Mouse (Mus musculus) hindbrain, embryonic 12.5 days (tissue): ENCODE results near the gene Arhgap44. TPM values are rescaled to one million over a fixed set of nuclear protein-coding genes. Genes with fewer than 3 reads are reported as not detected.
A peak's percentile ranks its signal among the peaks of the same experiment; 100 is the strongest.

Experiments used
- ATAC-seq: fragments of 200-750 bp; cut with Nextera tagmentation; 2 replicates; pipeline ENCODE4 v1.8.0; 2017; ENCODE audit warnings: moderate TSS enrichment; ENCODE audit not compliant: low FRiP score
- H3K27ac ChIP-seq: fragments of 300-500 bp; sonication (generic); 2 replicates; pipeline ENCODE4 v1.5.1; 2016; ENCODE audit warnings: mild to moderate bottlenecking
- H3K27me3 ChIP-seq: fragments of 300-500 bp; sonication (generic); 2 replicates; pipeline ENCODE4 v1.6.1; 2016; ENCODE audit warnings: mild to moderate bottlenecking
- H3K36me3 ChIP-seq: fragments of 300-500 bp; sonication (generic); 2 replicates; pipeline ENCODE4 v1.6.1; 2016; ENCODE audit warnings: mild to moderate bottlenecking
- H3K4me1 ChIP-seq: fragments of 300-500 bp; sonication (generic); 2 replicates; pipeline ENCODE4 v1.6.1; 2016
- H3K4me2 ChIP-seq: fragments of 300-500 bp; sonication (generic); replicated peaks from 2 replicates; pipeline ENCODE4 v1.6.1; 2016; ENCODE audit warnings: mild to moderate bottlenecking
- H3K4me3 ChIP-seq: fragments of 300-500 bp; sonication (generic); 2 replicates; pipeline ENCODE4 v1.5.1; 2016; ENCODE audit warnings: mild to moderate bottlenecking
- H3K9ac ChIP-seq: fragments of 300-500 bp; sonication (generic); 2 replicates; pipeline ENCODE4 v1.6.1; 2016; ENCODE audit warnings: mild to moderate bottlenecking, moderate library complexity
- H3K9me3 ChIP-seq: fragments of 300-500 bp; sonication (generic); replicated peaks from 2 replicates; pipeline ENCODE4 v1.6.1; 2016; ENCODE audit warnings: mild to moderate bottlenecking
- WGBS: fragments of 180-500 bp; shearing (Covaris S2); methylation state at CpG from one replicate; pipeline ENCODE4 v1.1.7; 2016; 5-methylcytosine and 5-hydroxymethylcytosine counted together
- polyA plus RNA-seq: library from polyadenylated mRNA; unstranded; fragments of >200 nt; fragmentation: Nextera tagmentation; extraction: Ambion mirVana; gene quantifications from 2 replicates; pipeline ENCODE4 v1.2.1, GENCODE M21; 2016

Arhgap44 gene
- polyA plus RNA-seq, 1 experiment from 2014 or later = 7.3 TPM

DNA sequence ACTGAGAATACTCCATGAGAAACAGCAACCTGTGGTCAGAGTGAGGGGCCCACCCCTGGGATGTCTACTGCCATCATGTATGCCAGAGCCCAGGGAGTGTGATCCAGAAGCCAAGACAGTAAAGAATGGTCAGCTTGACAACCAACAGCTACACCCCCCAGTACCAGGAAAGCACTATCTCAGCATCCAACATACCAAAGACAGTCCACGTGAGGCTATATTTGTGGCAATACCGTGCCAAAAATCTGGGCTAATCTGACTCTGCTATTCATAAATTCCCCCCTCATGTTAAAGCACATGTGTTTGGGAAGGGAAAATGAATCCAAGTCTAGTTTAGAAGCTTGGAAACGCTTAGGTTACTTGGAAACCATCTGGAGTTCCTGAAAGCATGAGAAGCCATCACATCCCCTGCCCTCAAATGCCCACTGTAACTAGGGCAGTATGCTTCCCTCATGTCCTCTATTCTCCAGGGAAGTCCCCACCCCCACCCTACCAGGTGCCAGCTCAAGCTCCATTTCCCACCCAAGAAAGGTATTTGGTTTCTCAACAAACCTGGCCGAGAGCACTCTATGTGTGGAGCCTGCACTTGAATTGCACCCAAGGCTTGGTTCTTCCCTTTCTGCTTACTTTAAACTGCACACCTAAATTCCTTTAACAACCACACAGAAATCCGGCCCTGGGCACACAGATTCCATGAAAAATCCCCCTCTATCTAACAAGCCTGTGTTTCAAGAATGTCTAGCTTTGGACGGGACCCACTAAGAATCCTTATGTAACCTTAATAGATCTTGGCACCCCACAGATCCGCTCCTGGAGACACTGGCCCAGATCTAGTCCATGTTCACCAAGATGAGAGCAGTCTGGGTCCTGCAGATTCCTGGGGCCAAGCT is 1.5 kb downstream of the Arhgap44 start:
- Histone ChIP-seq H3K4me3 (peak overlapping the region; percentile 89), H3K27ac (no peak overlapping the region), H3K4me1 (peaks cover 7% of the 10 kb centered on the region), H3K36me3 (no peaks in the 10 kb centered on the region), H3K4me2 (peak overlapping the region; percentile 94), H3K9me3 (no peaks in the 10 kb centered on the region), H3K9ac (no peak overlapping the region), H3K27me3 (peaks cover 14% of the 10 kb centered on the region)
- ATAC-seq = no peak
- WGBS = 61% methylated on average over 7 of the region's 7 CpGs

- Histone ChIP-seq H3K9ac (no peak within 1 kb of the TSS), H3K9me3 (no peaks in the 10 kb centered on the region), H3K4me2 (no peak within 1 kb of the TSS), H3K27ac (no peak within 1 kb of the TSS), H3K27me3 (peaks cover 14% of the 10 kb centered on the region), H3K4me1 (peaks cover 7% of the 10 kb centered on the region), H3K4me3 (no peak within 1 kb of the TSS), H3K36me3 (no peaks in the 10 kb centered on the region)
- no peak for ATAC-seq
- 96% methylated on average over 5 of the region's 5 CpGs for WGBS
These were observed 3.0 kb downstream of the Arhgap44 start, which contains the start of gene 1700086D15Rik for GRCm38 (mm10) chr11:65159791-65160190. 1700086D15Rik (minus strand) TSS chr11:65159891.

- H3K27me3 ChIP-seq = peaks cover 14% of the 10 kb centered on the region
These were observed 4.1 kb downstream of the Arhgap44 start for GRCm38 (mm10) chr11:65158658-65158990.

GRCm38 (mm10) chr11:65157966-65158657 is 4.6 kb downstream of the Arhgap44 start:
- no peak for ATAC-seq
- H3K4me2 ChIP-seq = no peak overlapping the region
- H3K27me3 ChIP-seq = peaks cover 11% of the 10 kb centered on the region
- 90% methylated on average over 20 of the region's 20 CpGs for WGBS
- H3K27ac ChIP-seq = no peak overlapping the region
- no peaks in the 10 kb centered on the region for H3K36me3 ChIP-seq
- no peaks in the 10 kb centered on the region for H3K9me3 ChIP-seq
- no peak overlapping the region for H3K4me3 ChIP-seq
- H3K4me1 ChIP-seq = peaks cover 7% of the 10 kb centered on the region
- H3K9ac ChIP-seq = no peak overlapping the region

More at GRCm38 (mm10) chr11:65158658-65158990, 4.1 kb downstream of the Arhgap44 start:
- Histone ChIP-seq H3K4me3 (no peak overlapping the region), H3K4me1 (peaks cover 7% of the 10 kb centered on the region), H3K9ac (no peak overlapping the region), H3K27ac (no peak overlapping the region), H3K9me3 (no peaks in the 10 kb centered on the region), H3K4me2 (no peak overlapping the region), H3K36me3 (no peaks in the 10 kb centered on the region)
- WGBS = 97% methylated on average over 5 of the region's 5 CpGs
- no peak for ATAC-seq

DNA sequence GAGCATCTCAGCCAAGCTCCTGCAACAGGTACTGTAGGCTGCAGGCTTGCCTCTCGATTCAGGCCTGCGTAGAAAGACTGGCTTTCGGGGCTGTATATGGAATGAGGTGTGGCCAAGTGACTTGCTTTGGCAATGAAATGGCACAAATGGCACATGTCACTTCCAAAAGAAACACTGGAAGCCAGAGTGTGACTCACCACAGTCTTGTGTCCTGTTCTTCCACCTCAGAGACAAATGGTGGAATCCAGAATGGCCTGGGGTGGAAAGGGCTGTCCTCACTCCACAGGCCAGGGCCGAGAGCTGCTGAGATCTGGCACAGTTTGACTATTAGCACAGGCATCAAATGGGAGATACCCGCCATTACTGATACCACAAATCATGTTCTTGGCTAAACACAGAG is 9.8 kb downstream of the Arhgap44 start:
- H3K4me1 ChIP-seq = no peaks in the 10 kb centered on the region
- no peaks in the 10 kb centered on the region for H3K9me3 ChIP-seq
- no peak for ATAC-seq
- H3K4me3 ChIP-seq = no peak overlapping the region
- H3K27me3 ChIP-seq = no peaks in the 10 kb centered on the region
- WGBS = 91% methylated on average over 5 of the region's 5 CpGs
- no peaks in the 10 kb centered on the region for H3K36me3 ChIP-seq
- H3K4me2 ChIP-seq = no peak overlapping the region
- H3K27ac ChIP-seq = no peak overlapping the region
- H3K9ac ChIP-seq = no peak overlapping the region

- H3K9ac ChIP-seq = no peak overlapping the region
- 83% methylated on average over 7 of the region's 7 CpGs for WGBS
- H3K9me3 ChIP-seq = no peaks in the 10 kb centered on the region
- H3K36me3 ChIP-seq = no peaks in the 10 kb centered on the region
- H3K4me3 ChIP-seq = no peak overlapping the region
- ATAC-seq = no peak
- no peak overlapping the region for H3K4me2 ChIP-seq
- no peaks in the 10 kb centered on the region for H3K27me3 ChIP-seq
- no peak overlapping the region for H3K27ac ChIP-seq
- no peaks in the 10 kb centered on the region for H3K4me1 ChIP-seq
These were observed 14.3 kb downstream of the Arhgap44 start for GRCm38 (mm10) chr11:65148441-65148840.

DNA sequence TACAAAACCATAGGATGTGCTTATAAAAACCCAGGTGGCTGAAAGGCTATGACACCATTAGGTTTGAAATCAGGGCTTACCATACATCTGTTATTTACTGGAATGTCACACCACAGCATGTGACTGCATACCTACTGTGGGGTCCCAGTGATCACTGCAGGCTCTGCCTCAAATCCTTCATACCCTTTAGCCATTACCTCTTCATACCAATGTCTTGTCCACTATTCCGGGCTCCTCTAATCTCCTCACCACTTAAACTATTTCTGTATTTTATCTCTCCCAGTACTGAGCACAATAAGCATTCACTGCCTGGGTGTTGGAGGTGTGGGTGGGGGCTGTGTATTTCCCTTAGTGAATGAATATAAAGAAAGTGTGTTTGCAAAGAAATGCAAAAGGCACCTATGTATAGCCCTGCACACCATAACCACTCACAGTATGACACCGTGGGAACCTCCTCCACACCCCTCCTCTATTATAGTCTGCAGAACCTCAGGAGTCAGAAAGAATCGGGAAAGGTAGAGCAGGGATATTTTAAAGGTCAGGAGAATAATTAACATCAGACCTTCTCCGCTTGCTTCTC is 19.8 kb downstream of the Arhgap44 start:
- Histone ChIP-seq H3K27ac (no peak overlapping the region), H3K9me3 (no peaks in the 10 kb centered on the region), H3K4me1 (no peaks in the 10 kb centered on the region), H3K36me3 (no peaks in the 10 kb centered on the region), H3K9ac (no peak overlapping the region), H3K27me3 (no peaks in the 10 kb centered on the region), H3K4me2 (no peak overlapping the region), H3K4me3 (no peak overlapping the region)
- no peak for ATAC-seq
- 72% methylated on average over 4 of the region's 4 CpGs for WGBS

- no peak overlapping the region for H3K9ac ChIP-seq
- H3K9me3 ChIP-seq = no peaks in the 10 kb centered on the region
- WGBS = 90% methylated on average over 3 of the region's 3 CpGs
- H3K36me3 ChIP-seq = no peaks in the 10 kb centered on the region
- no peak overlapping the region for H3K4me2 ChIP-seq
- no peak overlapping the region for H3K27ac ChIP-seq
- H3K4me3 ChIP-seq = no peak overlapping the region
- no peaks in the 10 kb centered on the region for H3K27me3 ChIP-seq
- peaks cover 10% of the 10 kb centered on the region; the same call in 1 of the 2 replicates for H3K4me1 ChIP-seq
- ATAC-seq = no peak
These were observed 23.7 kb downstream of the Arhgap44 start for GRCm38 (mm10) chr11:65139030-65139429.

GRCm38 (mm10) chr11:65137145-65137652 is 25.6 kb downstream of the Arhgap44 start:
- Histone ChIP-seq H3K4me3 (no peak overlapping the region), H3K9me3 (no peaks in the 10 kb centered on the region), H3K9ac (no peak overlapping the region), H3K4me2 (no peak overlapping the region), H3K4me1 (peaks cover 10% of the 10 kb centered on the region; the same call in 1 of the 2 replicates), H3K27ac (no peak overlapping the region), H3K36me3 (no peaks in the 10 kb centered on the region), H3K27me3 (no peaks in the 10 kb centered on the region)
- WGBS = 67% methylated on average over 2 of the region's 2 CpGs
- no peak for ATAC-seq

DNA sequence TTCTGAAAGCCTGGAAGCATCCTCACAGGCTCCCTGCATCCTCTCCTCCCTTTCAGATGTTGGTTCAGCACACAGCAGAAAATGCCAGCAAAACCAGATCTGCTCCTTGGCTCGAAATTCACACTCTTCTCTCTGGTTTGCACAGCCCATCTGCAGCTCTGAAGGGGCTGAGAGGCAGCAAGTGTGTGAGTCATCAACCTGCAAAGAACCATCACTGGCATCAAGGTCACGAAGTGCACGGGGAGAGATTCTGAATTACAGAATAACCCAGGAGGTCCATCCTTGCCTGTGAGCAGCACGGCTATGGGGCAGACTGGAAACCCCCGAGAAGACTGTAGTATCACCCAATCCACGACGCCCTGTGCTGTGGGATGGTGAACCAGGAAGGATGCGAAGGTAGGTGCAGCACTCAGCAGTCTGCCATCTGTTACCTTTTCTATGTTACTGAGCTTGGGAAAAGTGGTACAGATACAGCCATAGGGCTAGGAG is 27.5 kb downstream of the Arhgap44 start:
- Histone ChIP-seq H3K27ac (no peak overlapping the region), H3K4me3 (no peak overlapping the region), H3K4me2 (no peak overlapping the region), H3K9me3 (no peaks in the 10 kb centered on the region), H3K36me3 (no peaks in the 10 kb centered on the region), H3K9ac (no peak overlapping the region), H3K27me3 (no peaks in the 10 kb centered on the region), H3K4me1 (peaks cover 10% of the 10 kb centered on the region; the same call in 1 of the 2 replicates)
- whole genome bisulfite sequencing = 86% methylated on average over 8 of the region's 8 CpGs
- ATAC-seq = no peak

- Histone ChIP-seq H3K36me3 (no peaks in the 10 kb centered on the region), H3K9ac (no peak overlapping the region), H3K4me1 (peaks cover 10% of the 10 kb centered on the region; the same call in 1 of the 2 replicates), H3K27ac (no peak overlapping the region), H3K4me3 (no peak overlapping the region), H3K4me2 (no peak overlapping the region), H3K27me3 (no peaks in the 10 kb centered on the region), H3K9me3 (no peaks in the 10 kb centered on the region)
- ATAC-seq = no peak
- WGBS = 88% methylated on average over 4 of the region's 4 CpGs
These were observed 29.1 kb downstream of the Arhgap44 start for GRCm38 (mm10) chr11:65133661-65134060.

DNA sequence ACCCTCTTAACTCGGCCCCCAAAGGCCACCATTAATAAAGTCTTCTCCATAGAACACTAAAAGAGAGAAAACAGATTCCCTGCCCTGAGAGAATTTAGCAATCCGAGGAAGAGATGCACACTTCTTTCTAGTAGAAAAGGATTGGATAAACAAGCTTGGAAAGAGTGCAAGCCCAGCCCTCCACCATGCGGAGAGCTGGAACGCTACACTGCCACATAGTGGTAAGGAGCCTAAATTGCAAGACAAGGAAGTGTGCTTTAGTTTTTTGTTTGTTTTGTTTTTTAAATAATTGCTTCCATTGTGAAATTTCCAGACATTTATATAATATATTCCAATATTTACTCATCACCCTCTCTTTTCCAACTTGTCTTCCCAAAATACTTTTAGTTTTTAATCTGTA is 33.7 kb downstream of the Arhgap44 start:
- no peaks in the 10 kb centered on the region for H3K27me3 ChIP-seq

More for the DNA sequence above, 33.7 kb downstream of the Arhgap44 start:
- 81% methylated on average over 4 of the region's 4 CpGs for WGBS
- Histone ChIP-seq H3K4me1 (peaks cover 22% of the 10 kb centered on the region), H3K4me2 (no peak overlapping the region), H3K9ac (no peak overlapping the region), H3K9me3 (no peaks in the 10 kb centered on the region), H3K36me3 (no peaks in the 10 kb centered on the region), H3K27ac (no peak overlapping the region), H3K4me3 (no peak overlapping the region)
- no peak for ATAC-seq
